Mouse (Mus musculus) heart, postnatal 0 days (tissue): ENCODE measurements around the gene Gm12394. TPM values are rescaled to one million over a fixed set of nuclear protein-coding genes. Genes with fewer than 3 reads are reported as not detected.
"Not testable (repeated sequence)": the region's sequence is repeated elsewhere in the genome, so short reads cannot be mapped to it uniquely, and the experiment has no call there.

Experiments
- ATAC-seq: fragments of 200-750 bp; cut with Nextera tagmentation; 2 replicates; pipeline ENCODE4 v1.8.0; 2017; ENCODE audit warnings: low read depth, moderate number of reproducible peaks, moderate library complexity; ENCODE audit not compliant: insufficient read depth
- DNase-seq: peaks from one replicate; pipeline ENCODE4 v3.0.0-alpha.2; 2016; ENCODE audit warnings: low spot score
- H3K27ac ChIP-seq: fragments of 300-500 bp; sonication (generic); 2 replicates; pipeline ENCODE4 v1.5.1; 2014; ENCODE audit warnings: low read depth, mild to moderate bottlenecking
- H3K27me3 ChIP-seq: fragments of 300-500 bp; sonication (generic); 2 replicates; pipeline ENCODE4 v1.6.1; 2014; ENCODE audit warnings: low read length, mixed read lengths; ENCODE audit not compliant: control insufficient read depth, insufficient read depth
- H3K36me3 ChIP-seq: fragments of 300-500 bp; sonication (generic); replicated peaks from 2 replicates; pipeline ENCODE4 v1.6.1; 2014; ENCODE audit warnings: low read length, mixed read lengths; ENCODE audit not compliant: control insufficient read depth, insufficient read depth
- H3K4me1 ChIP-seq: fragments of 300-500 bp; sonication (generic); 2 replicates; pipeline ENCODE4 v1.6.1; 2014; ENCODE audit warnings: antibody characterized with exemption; ENCODE audit not compliant: control insufficient read depth, insufficient read depth
- H3K4me2 ChIP-seq: fragments of 300-500 bp; sonication (generic); 2 replicates; pipeline ENCODE4 v1.6.1; 2014; ENCODE audit warnings: low read depth, mild to moderate bottlenecking, low read length, moderate library complexity
- H3K4me3 ChIP-seq: fragments of 300-500 bp; sonication (generic); 2 replicates; pipeline ENCODE4 v1.5.1; 2014; ENCODE audit warnings: low read depth, low read length
- H3K9ac ChIP-seq: fragments of 300-500 bp; sonication (generic); replicated peaks from 2 replicates; pipeline ENCODE4 v1.6.1; 2014; ENCODE audit warnings: low read depth, low read length, mixed read lengths
- H3K9me3 ChIP-seq: fragments of 300-500 bp; sonication (generic); replicated peaks from 2 replicates; pipeline ENCODE4 v1.6.1; 2016; ENCODE audit warnings: low read length; ENCODE audit not compliant: control insufficient read depth
- WGBS: fragments of 180-500 bp; shearing (Covaris S2); extraction: QIAGEN DNeasy Blood & Tissue Kit; methylation state at CpG from one replicate; pipeline ENCODE4 v1.1.7; 2014; 5-methylcytosine and 5-hydroxymethylcytosine counted together
- polyA plus RNA-seq: library from polyadenylated mRNA; unstranded; fragments of >200 nt; fragmentation: Nextera tagmentation; extraction: Ambion mirVana; gene quantifications from 2 replicates; pipeline ENCODE4 v1.2.1, GENCODE M21; 2015
- total RNA-seq: library from RNA; depleted of rRNA; stranded (reverse); fragments of >200 nt; gene quantifications from 2 replicates; pipeline ENCODE4 v1.2.3, GENCODE M21; 2014; ENCODE audit warnings: low replicate concordance; rRNA removed

Gene Gm12394
- total and polyA plus RNA-seq, 2 experiments from 2014 or later: 0.05 TPM; not detected in 1

DNA sequence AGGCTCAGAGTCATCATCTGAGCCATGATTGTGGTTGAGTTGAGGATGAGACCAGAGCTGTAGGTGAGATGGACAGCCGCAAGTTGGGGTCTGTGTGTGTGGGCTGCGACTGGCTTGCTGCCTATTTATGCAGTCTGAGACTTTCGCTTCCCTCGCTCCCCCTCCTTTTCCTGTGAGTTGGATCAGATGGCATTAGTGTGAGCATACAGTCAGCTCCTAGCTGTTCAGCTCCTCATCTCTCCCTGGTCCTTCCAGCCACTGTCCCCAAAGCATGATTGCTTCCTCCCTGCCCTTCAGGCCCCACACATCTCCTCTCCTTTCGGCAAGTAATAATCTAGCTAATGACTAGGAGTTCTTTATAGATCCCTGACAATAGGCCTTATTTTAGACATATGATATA, 82.7 kb downstream of the Gm12394 start, which contains the start of gene Ccl21a:
Ccl21a (minus strand) TSS at position 101 of the 400 bp plus-strand sequence.
- not testable (repeated sequence) for DNase-seq, H3K36me3 ChIP-seq, H3K4me1 ChIP-seq, ATAC-seq, H3K27me3 ChIP-seq, H3K9me3 ChIP-seq, H3K4me2 ChIP-seq, H3K27ac ChIP-seq, H3K9ac ChIP-seq, H3K4me3 ChIP-seq
- no CpG with 5 or more reads among the region's 5 CpGs for WGBS

DNA sequence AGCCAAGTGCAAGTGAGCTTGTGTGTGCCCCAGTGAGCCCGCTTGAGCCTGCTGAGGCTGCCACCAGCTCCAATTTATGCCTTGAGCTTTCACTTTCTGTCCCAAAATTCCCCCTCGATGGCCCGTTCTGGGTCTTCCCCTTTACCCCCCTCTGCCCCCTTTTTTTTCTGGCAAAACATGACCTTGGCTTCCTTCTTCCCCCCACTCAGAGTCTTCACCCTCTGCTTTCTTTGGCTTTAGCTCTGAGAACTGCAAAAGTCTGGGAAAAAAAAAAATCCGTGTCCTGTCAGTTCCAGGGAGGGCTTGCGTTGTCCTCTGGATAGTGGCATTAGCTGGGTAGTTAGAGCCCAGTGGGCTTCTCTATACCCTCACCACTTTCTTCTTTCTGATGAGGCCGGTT, 100.1 kb downstream of the Gm12394 start, which contains the start of gene Ccl19:
Ccl19 (minus strand) TSS at position 101 of the 400 bp plus-strand sequence.
- H3K9me3 ChIP-seq, H3K4me1 ChIP-seq, H3K27me3 ChIP-seq, ATAC-seq, DNase-seq, H3K4me2 ChIP-seq, H3K9ac ChIP-seq, H3K4me3 ChIP-seq, H3K36me3 ChIP-seq, H3K27ac ChIP-seq: not testable (repeated sequence)
- no CpG with 5 or more reads among the region's 6 CpGs for WGBS

DNA sequence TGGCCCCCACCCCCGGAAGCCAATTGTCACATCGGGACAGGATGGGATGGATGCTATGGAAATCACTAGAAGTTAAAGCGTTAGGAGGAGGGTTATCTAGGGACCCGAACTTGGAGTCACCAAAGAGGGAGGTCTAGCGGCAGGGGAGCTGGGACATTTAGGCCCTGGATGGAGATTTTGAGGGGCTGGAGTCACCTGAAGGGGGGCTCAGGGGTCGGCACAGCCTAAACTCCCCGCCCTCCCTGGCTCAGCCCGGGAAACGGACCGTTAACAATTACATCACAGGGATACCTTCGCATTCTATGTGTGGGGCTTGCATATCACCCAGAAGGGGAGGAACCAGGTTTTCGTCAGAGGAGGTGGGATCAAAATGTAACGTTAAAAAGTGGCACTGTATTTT, 121.3 kb downstream of the Gm12394 start, which contains the start of gene 4930578G10Rik:
4930578G10Rik (plus strand) TSS at position 301 of the 400 bp plus-strand sequence.
- H3K4me2 ChIP-seq, H3K9ac ChIP-seq, H3K27me3 ChIP-seq, H3K9me3 ChIP-seq, DNase-seq, H3K36me3 ChIP-seq, H3K4me3 ChIP-seq, ATAC-seq, H3K27ac ChIP-seq, H3K4me1 ChIP-seq: not testable (repeated sequence)
- WGBS: no CpG with 5 or more reads among the region's 13 CpGs

Other genes with a start within 250 kb of the Gm12394 start
- gene Gm10591, start 244.6 kb downstream of the Gm12394 start, total RNA-seq: not detected in 2 replicates
- 0.45 TPM in 1 of 2 replicates, not detected in the other for gene Gm10591, start 244.6 kb downstream of the Gm12394 start, polyA plus RNA-seq
- not detected in 2 replicates for gene Gm2564, start 227.1 kb downstream of the Gm12394 start, total RNA-seq
- 0.22 and 0.27 TPM in 2 replicates for gene Gm2564, start 227.1 kb downstream of the Gm12394 start, polyA plus RNA-seq
- gene Ccl27b, start 201.5 kb downstream of the Gm12394 start, total RNA-seq: not detected in 2 replicates
- not detected in 2 replicates for gene Ccl27b, start 201.5 kb downstream of the Gm12394 start, polyA plus RNA-seq
- not detected in 2 replicates for gene Il11ra2, start 194.9 kb downstream of the Gm12394 start, total RNA-seq
- not detected in 2 replicates for gene Il11ra2, start 194.9 kb downstream of the Gm12394 start, polyA plus RNA-seq
- gene 4930578G10Rik, start 121.2 kb downstream of the Gm12394 start, total RNA-seq: not detected in 2 replicates
- not detected in 2 replicates for gene 4930578G10Rik, start 121.2 kb downstream of the Gm12394 start, polyA plus RNA-seq
- gene Ccl19, start 100.2 kb downstream of the Gm12394 start, total RNA-seq: not detected in 2 replicates
- gene Ccl19, start 100.2 kb downstream of the Gm12394 start, polyA plus RNA-seq: not detected in 2 replicates
- gene Ccl21a, start 82.8 kb downstream of the Gm12394 start, total RNA-seq: 13.1 and 21.8 TPM in 2 replicates
- 19.0 and 26.8 TPM in 2 replicates for gene Ccl21a, start 82.8 kb downstream of the Gm12394 start, polyA plus RNA-seq
- gene Fam205a1, start 2.9 kb downstream of the Gm12394 start, total RNA-seq: not detected in 2 replicates
- gene Fam205a1, start 2.9 kb downstream of the Gm12394 start, polyA plus RNA-seq: not detected in 2 replicates
- gene Fam205c, start 17.5 kb upstream of the Gm12394 start, total RNA-seq: not detected in 2 replicates
- 0.18 and 0.23 TPM in 2 replicates for gene Fam205c, start 17.5 kb upstream of the Gm12394 start, polyA plus RNA-seq
- 4.1 and 13.2 TPM in 2 replicates for gene Phf24, start 59.9 kb upstream of the Gm12394 start, total RNA-seq
- gene Phf24, start 59.9 kb upstream of the Gm12394 start, polyA plus RNA-seq: 5.0 and 5.3 TPM in 2 replicates
- gene Dnajb5, start 93.0 kb upstream of the Gm12394 start, total RNA-seq: 41.8 and 59.1 TPM in 2 replicates
- gene Dnajb5, start 93.0 kb upstream of the Gm12394 start, polyA plus RNA-seq: 12.5 and 18.2 TPM in 2 replicates
- gene 1700022I11Rik, start 112.8 kb upstream of the Gm12394 start, total RNA-seq: not detected in 2 replicates
- gene 1700022I11Rik, start 112.8 kb upstream of the Gm12394 start, polyA plus RNA-seq: 0.19 and 0.41 TPM in 2 replicates
- gene Vcp, start 143.7 kb upstream of the Gm12394 start, total RNA-seq: 166 and 201 TPM in 2 replicates
- 398 and 438 TPM in 2 replicates for gene Vcp, start 143.7 kb upstream of the Gm12394 start, polyA plus RNA-seq
- gene Fancg, start 153.7 kb upstream of the Gm12394 start, total RNA-seq: 4.5 and 4.9 TPM in 2 replicates
- 4.6 and 4.9 TPM in 2 replicates for gene Fancg, start 153.7 kb upstream of the Gm12394 start, polyA plus RNA-seq
- gene Pigo, start 169.0 kb upstream of the Gm12394 start, total RNA-seq: 11.3 and 25.2 TPM in 2 replicates
- 11.4 and 12.5 TPM in 2 replicates for gene Pigo, start 169.0 kb upstream of the Gm12394 start, polyA plus RNA-seq
- 77.9 and 130 TPM in 2 replicates for gene Stoml2, start 174.9 kb upstream of the Gm12394 start, total RNA-seq
- gene Stoml2, start 174.9 kb upstream of the Gm12394 start, polyA plus RNA-seq: 171 and 174 TPM in 2 replicates
- 15.9 and 27.1 TPM in 2 replicates for gene Fam214b, start 189.4 kb upstream of the Gm12394 start, total RNA-seq
- 12.8 and 13.4 TPM in 2 replicates for gene Fam214b, start 189.4 kb upstream of the Gm12394 start, polyA plus RNA-seq
- 45.7 and 51.8 TPM in 2 replicates for gene Unc13b, start 202.2 kb upstream of the Gm12394 start, total RNA-seq
- 5.1 and 5.4 TPM in 2 replicates for gene Unc13b, start 202.2 kb upstream of the Gm12394 start, polyA plus RNA-seq